Mouse (Mus musculus) splenic B cell, adult 2 months (primary cell): ENCODE measurements around the gene Rdh5.

ENCODE experiments used
- DNase-seq: peaks from one replicate; pipeline ENCODE4 v3.0.0-alpha.2; 2011; ENCODE audit warnings: low read depth, low spot score
- H3K27me3 ChIP-seq: 2 replicates; pipeline ENCODE4 v1.6.1; 2012; ENCODE audit warnings: mild to moderate bottlenecking, low read length, moderate library complexity, mixed read lengths; ENCODE audit not compliant: control insufficient read depth, poor library complexity, insufficient read depth, severe bottlenecking
- H3K36me3 ChIP-seq: 2 replicates; pipeline ENCODE4 v1.6.1; 2012; ENCODE audit warnings: mild to moderate bottlenecking, low read length, moderate library complexity, mixed read lengths; ENCODE audit not compliant: control insufficient read depth, poor library complexity, insufficient read depth, severe bottlenecking

Rdh5 gene

DNA sequence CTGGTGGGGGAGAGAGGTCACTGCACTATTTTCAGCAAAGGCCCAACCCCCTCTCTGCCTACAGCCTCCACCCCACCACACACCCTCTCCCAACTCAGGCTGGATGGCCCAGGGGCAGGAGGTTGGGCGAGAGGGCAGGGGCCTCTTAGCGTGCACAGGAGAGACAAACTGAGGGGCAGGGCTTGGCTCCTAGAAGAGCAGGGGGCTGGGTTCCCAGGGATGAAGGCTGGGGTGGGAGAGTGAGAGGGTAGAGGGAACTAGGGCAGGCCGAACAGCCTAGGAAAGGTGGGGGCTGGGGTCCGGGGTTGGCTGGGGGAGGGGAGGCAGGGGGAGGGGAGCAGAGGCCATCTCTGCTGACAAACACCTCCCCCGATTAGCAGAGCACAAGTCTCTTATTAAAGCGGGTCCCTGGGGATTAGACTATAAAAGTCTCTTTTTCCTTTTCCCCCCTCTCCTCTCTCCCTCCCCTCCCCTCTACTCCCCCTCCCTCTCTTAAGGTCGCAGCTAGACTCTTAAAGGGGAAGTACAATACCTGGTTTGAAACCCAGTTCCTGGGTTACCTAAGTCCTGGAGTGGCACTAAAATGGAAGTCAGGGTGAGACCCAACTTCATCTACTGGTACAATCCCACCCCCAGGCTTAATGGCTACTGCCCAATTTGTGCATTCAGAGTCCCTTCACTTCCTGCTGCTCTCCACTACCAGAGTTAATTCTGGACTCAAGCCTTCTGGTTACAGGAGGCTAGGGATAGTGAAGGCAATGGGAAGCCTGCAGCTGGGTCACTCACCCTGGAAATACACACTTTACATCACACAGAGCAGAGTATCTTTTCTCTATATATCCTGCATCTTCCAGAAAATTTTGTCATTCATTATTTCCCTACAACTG lies 33.5 kb downstream of the Rdh5 start:
- peaks cover 3% of the 10 kb centered on the region for H3K36me3 ChIP-seq
- peak; percentile 67 for DNase-seq

DNA sequence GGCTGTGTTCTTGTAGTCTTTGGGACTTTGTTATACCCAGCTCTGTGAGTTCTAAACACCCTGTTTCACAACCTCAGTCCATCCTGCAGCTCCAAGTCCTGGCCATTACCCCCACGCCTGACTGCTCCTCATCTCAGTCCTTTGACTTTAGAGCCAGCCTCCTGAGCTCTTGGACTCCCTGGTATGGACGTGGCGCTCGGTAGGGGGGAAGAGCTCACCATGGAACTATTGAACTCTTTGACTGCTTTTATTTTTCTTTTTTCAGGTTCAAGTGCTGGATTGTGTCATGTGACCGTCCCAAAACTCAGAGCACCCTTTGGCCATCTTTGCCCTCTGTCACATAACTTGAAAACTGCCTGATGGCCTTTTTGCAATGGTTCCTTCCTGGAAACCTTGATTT lies 40.6 kb downstream of the Rdh5 start:
- DNase-seq: no peak
- no peaks in the 10 kb centered on the region for H3K27me3 ChIP-seq
- H3K36me3 ChIP-seq: no peaks in the 10 kb centered on the region; the same call in none of the 2 replicates

More for the DNA sequence above, 33.5 kb downstream of the Rdh5 start:
- no peaks in the 10 kb centered on the region for H3K27me3 ChIP-seq

DNA sequence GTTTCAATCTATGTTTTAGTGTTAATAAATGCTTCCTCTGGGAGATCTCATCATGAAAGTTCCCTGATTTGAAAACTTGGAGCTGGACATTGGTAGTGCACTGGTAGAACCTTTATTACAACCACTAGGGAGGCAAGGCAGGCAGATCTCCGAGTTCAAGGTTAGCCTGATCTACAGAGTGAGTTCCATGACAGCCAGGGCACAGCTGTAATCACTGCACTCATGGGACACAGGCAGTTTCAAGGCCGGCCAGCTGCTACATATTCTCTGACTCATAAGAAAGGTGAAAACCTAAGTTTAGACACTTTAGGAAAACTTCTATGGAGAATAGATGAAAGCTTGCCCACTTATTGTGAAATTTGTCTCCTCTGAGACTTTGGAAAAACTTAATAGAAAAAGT lies 43.9 kb downstream of the Rdh5 start:
- no peaks in the 10 kb centered on the region for H3K27me3 ChIP-seq
- no peak for DNase-seq
- peaks cover 4% of the 10 kb centered on the region for H3K36me3 ChIP-seq

DNA sequence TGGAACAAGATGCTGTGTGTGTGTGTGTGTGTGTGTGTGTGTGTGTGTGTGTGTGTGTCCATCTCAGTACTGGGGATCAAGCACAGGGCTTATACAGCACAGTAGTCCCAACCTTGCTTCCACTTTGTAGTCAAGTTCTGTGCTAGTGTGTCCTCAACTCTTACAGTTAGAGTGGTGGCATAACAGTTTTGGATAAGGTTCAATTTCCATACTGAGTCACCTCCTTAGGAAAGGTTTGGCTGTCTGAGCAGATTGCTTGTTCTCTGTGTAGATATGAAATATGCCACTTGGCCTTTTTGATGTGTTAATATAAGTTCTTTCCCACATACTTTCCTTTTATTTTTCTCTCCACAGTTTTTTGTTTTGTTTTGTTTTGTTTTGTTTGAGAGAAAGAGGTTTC lies 44.4 kb downstream of the Rdh5 start:
- no peak for DNase-seq
- H3K27me3 ChIP-seq: no peaks in the 10 kb centered on the region

DNA sequence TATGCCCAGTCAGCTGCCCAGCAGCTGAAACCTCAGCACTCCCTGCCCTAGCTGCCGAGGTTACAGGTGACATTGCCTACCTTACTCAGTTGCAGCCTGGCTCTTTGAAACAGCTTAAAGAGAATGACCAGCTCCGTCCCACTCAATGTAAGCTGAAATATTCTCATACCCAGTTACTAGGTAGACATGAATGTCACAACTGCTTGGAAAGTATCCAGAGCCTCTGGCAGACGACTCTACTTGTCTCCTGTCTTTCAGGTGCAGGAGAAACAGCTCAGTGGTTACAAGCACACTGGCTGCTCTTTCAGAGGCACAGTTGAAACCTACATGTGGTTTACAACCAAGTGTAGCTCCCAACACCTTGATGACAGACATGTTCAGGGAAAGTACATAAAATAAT lies 52.3 kb downstream of the Rdh5 start:
- Histone ChIP-seq H3K27me3 (no peaks in the 10 kb centered on the region), H3K36me3 (peaks cover 14% of the 10 kb centered on the region)
- DNase-seq: no peak

More for the DNA sequence above, 44.4 kb downstream of the Rdh5 start:
- H3K36me3 ChIP-seq: peaks cover 4% of the 10 kb centered on the region

DNA sequence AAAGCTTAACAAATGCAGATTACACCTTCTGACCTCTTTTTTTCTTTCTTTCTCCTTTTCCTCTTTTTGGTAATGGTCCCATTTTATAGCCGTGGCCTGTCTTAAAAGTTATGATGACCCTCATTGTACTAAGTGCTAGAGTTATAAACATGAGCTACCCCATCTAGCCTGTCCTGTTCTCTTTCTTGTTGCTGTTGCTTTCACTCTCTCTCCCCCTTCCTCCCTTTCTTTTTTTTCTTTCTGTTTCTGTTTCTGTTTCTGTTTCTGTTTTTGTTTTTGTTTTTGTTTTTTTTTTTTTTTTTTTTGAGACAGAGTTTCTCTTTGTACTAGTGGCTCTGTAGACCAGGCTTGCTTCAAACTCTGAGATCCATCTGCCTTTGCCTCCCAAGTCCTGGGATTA lies 56.2 kb downstream of the Rdh5 start:
- no peaks in the 10 kb centered on the region for H3K27me3 ChIP-seq
- DNase-seq: no peak
- H3K36me3 ChIP-seq: peaks cover 5% of the 10 kb centered on the region

DNA sequence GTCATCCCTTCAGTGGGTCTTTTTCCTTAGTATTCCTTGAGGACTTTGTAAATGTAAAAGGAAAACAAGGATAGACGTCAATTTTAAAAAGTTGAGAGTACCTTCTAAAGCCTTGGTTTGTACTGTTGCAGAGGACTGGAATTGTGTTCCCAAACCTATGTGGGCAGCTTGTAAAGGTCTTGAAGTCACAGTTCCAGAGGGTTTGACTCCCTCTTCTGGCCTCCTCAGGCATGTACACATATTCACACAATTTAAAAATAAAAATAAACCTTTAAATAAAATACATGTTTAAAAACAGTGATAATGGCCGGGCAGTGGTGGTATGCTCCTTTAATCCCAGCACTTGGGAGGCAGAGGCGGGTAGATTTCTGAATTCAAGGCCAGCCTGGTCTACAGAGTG lies 56.6 kb downstream of the Rdh5 start:
- H3K36me3 ChIP-seq: peaks cover 2% of the 10 kb centered on the region
- H3K27me3 ChIP-seq: no peaks in the 10 kb centered on the region
- peak; percentile 57 for DNase-seq
